Mouse (Mus musculus): ENCODE measurements at regions not wholly inside any gene's neighbourhood (a gene's known extent, or its start where the extent isn't known, plus 50 kb on each side); places are given as distances from the start of the nearest gene placed in this dataset.

- H3K4me3 ChIP-seq (replicated peaks; ENCODE audit: low read length): no peak overlapping the region
- H3K36me3 ChIP-seq (ENCODE audit: insufficient read depth, low read length): no peaks in the 10 kb centered on the region
- H3K27me3 ChIP-seq (ENCODE audit: insufficient read depth, low read length): peaks cover 13% of the 10 kb centered on the region; the same call in 1 of the 2 replicates
- no peaks in the 10 kb centered on the region for H3K9me3 ChIP-seq (ENCODE audit: low read length)
- TF ChIP-seq CTCF (conservative IDR thresholded peaks at IDR 0.05; ENCODE audit: low read length) (no peak), POU5F1 (IDR thresholded peaks at IDR 0.05; ENCODE audit: borderline replicate concordance, low read length) (no peak), NANOG (IDR thresholded peaks at IDR 0.05; ENCODE audit: borderline replicate concordance, low read length) (no peak)
- H3K4me1 ChIP-seq (replicated peaks; ENCODE audit: low read depth, low read length): no peaks in the 10 kb centered on the region; the same call in 1 of the 2 replicates
Observed at GRCm38 (mm10) chr9:61175381-61175780, 196.8 kb upstream of the Tle3 start.

- Histone ChIP-seq H3K4me3 (replicated peaks; ENCODE audit: low read length) (no peak overlapping the region), H3K36me3 (ENCODE audit: insufficient read depth, low read length) (no peaks in the 10 kb centered on the region), H3K27me3 (ENCODE audit: insufficient read depth, low read length) (peaks cover 13% of the 10 kb centered on the region; the same call in 1 of the 2 replicates), H3K4me1 (replicated peaks; ENCODE audit: low read depth, low read length) (no peaks in the 10 kb centered on the region; the same call in 1 of the 2 replicates), H3K9me3 (ENCODE audit: low read length) (no peaks in the 10 kb centered on the region)
- TF ChIP-seq CTCF (conservative IDR thresholded peaks at IDR 0.05; ENCODE audit: low read length) (no peak), NANOG (IDR thresholded peaks at IDR 0.05; ENCODE audit: borderline replicate concordance, low read length) (no peak), POU5F1 (IDR thresholded peaks at IDR 0.05; ENCODE audit: borderline replicate concordance, low read length) (no peak)
Observed at GRCm38 (mm10) chr9:61176856-61177255, 195.3 kb upstream of the Tle3 start.

- Histone ChIP-seq H3K4me3 (replicated peaks; ENCODE audit: low read length) (no peak overlapping the region), H3K36me3 (ENCODE audit: insufficient read depth, low read length) (no peaks in the 10 kb centered on the region), H3K9me3 (ENCODE audit: low read length) (no peaks in the 10 kb centered on the region), H3K27me3 (ENCODE audit: insufficient read depth, low read length) (no peaks in the 10 kb centered on the region), H3K4me1 (replicated peaks; ENCODE audit: low read depth, low read length) (no peaks in the 10 kb centered on the region)
- TF ChIP-seq POU5F1 (IDR thresholded peaks at IDR 0.05; ENCODE audit: borderline replicate concordance, low read length) (no peak), CTCF (conservative IDR thresholded peaks at IDR 0.05; ENCODE audit: low read length) (no peak), NANOG (IDR thresholded peaks at IDR 0.05; ENCODE audit: borderline replicate concordance, low read length) (no peak)
Observed at GRCm38 (mm10) chr9:61186541-61187420, 185.4 kb upstream of the Tle3 start.

- no peaks in the 10 kb centered on the region for H3K4me1 ChIP-seq (replicated peaks; ENCODE audit: low read depth, low read length)
- H3K27me3 ChIP-seq (ENCODE audit: insufficient read depth, low read length): no peaks in the 10 kb centered on the region
- no peaks in the 10 kb centered on the region for H3K9me3 ChIP-seq (ENCODE audit: low read length)
- no peaks in the 10 kb centered on the region for H3K36me3 ChIP-seq (ENCODE audit: insufficient read depth, low read length)
- H3K4me3 ChIP-seq (replicated peaks; ENCODE audit: low read length): no peak overlapping the region
- TF ChIP-seq POU5F1 (IDR thresholded peaks at IDR 0.05; ENCODE audit: borderline replicate concordance, low read length): no peak
- TF ChIP-seq CTCF (conservative IDR thresholded peaks at IDR 0.05; ENCODE audit: low read length): no peak
- TF ChIP-seq NANOG (IDR thresholded peaks at IDR 0.05; ENCODE audit: borderline replicate concordance, low read length): no peak
Observed at GRCm38 (mm10) chr9:61187713-61188399, 184.3 kb upstream of the Tle3 start.

GRCm38 (mm10) chr9:61189295-61189694 lies 182.9 kb upstream of the Tle3 start:
- no peak for TF ChIP-seq CTCF (conservative IDR thresholded peaks at IDR 0.05; ENCODE audit: low read length)
- no peak for TF ChIP-seq POU5F1 (IDR thresholded peaks at IDR 0.05; ENCODE audit: borderline replicate concordance, low read length)
- no peak for TF ChIP-seq NANOG (IDR thresholded peaks at IDR 0.05; ENCODE audit: borderline replicate concordance, low read length)
- Histone ChIP-seq H3K36me3 (ENCODE audit: insufficient read depth, low read length) (no peaks in the 10 kb centered on the region), H3K4me1 (replicated peaks; ENCODE audit: low read depth, low read length) (no peaks in the 10 kb centered on the region), H3K4me3 (replicated peaks; ENCODE audit: low read length) (no peak overlapping the region), H3K9me3 (ENCODE audit: low read length) (no peaks in the 10 kb centered on the region), H3K27me3 (ENCODE audit: insufficient read depth, low read length) (0 out of 2 replicates have a peak, but pooled peaks cover under 1% of the 10 kb centered on the region)

- H3K36me3 ChIP-seq (ENCODE audit: insufficient read depth, low read length): no peaks in the 10 kb centered on the region
- H3K27me3 ChIP-seq (ENCODE audit: insufficient read depth, low read length): peaks cover 4% of the 10 kb centered on the region; the same call in 1 of the 2 replicates
- no peaks in the 10 kb centered on the region for H3K4me1 ChIP-seq (replicated peaks; ENCODE audit: low read depth, low read length)
- TF ChIP-seq POU5F1 (IDR thresholded peaks at IDR 0.05; ENCODE audit: borderline replicate concordance, low read length) (no peak), NANOG (IDR thresholded peaks at IDR 0.05; ENCODE audit: borderline replicate concordance, low read length) (no peak), CTCF (conservative IDR thresholded peaks at IDR 0.05; ENCODE audit: low read length) (no peak)
- no peak overlapping the region for H3K4me3 ChIP-seq (replicated peaks; ENCODE audit: low read length)
- H3K9me3 ChIP-seq (ENCODE audit: low read length): no peaks in the 10 kb centered on the region
Observed at GRCm38 (mm10) chr9:61199077-61199753, 173.0 kb upstream of the Tle3 start.

GRCm38 (mm10) chr9:61199891-61200290 lies 172.3 kb upstream of the Tle3 start:
- H3K27me3 ChIP-seq (ENCODE audit: insufficient read depth, low read length): peaks cover 6% of the 10 kb centered on the region; the same call in 1 of the 2 replicates
- H3K4me1 ChIP-seq (replicated peaks; ENCODE audit: low read depth, low read length): no peaks in the 10 kb centered on the region
- no peak overlapping the region for H3K4me3 ChIP-seq (replicated peaks; ENCODE audit: low read length)
- no peaks in the 10 kb centered on the region for H3K9me3 ChIP-seq (ENCODE audit: low read length)
- TF ChIP-seq POU5F1 (IDR thresholded peaks at IDR 0.05; ENCODE audit: borderline replicate concordance, low read length) (no peak), NANOG (IDR thresholded peaks at IDR 0.05; ENCODE audit: borderline replicate concordance, low read length) (no peak), CTCF (conservative IDR thresholded peaks at IDR 0.05; ENCODE audit: low read length) (no peak)
- no peaks in the 10 kb centered on the region for H3K36me3 ChIP-seq (ENCODE audit: insufficient read depth, low read length)
